Mouse (Mus musculus): ENCODE results near the gene Cdc42bpb. TPM values are rescaled to one million over a fixed set of nuclear protein-coding genes. Genes with fewer than 3 reads are reported as not detected.

The Cdc42bpb gene
- polyA plus RNA-seq, 1 experiment from 2014 or later: 103 TPM

GRCm38 (mm10) chr12:111243733-111244132 is 133.8 kb downstream of the Cdc42bpb start:
- in situ Hi-C loops (cut with MboI; ENCODE audit: low pct_unique_long_range_greater_than_20kb): no loop called here
- ChIA-PET CTCF (no interaction called here), POLR2A (no interaction called here)
- no peaks in the 10 kb centered on the region for H3K27me3 ChIP-seq
- ATAC-seq: no peak
- TF ChIP-seq CTCF (IDR thresholded peaks at IDR 0.05): no peak
- no peak for DNase-seq (ENCODE audit: low read depth, low spot score)

Other genes with a start within 250 kb of the Cdc42bpb start
- gene Traf3, start 211.3 kb downstream of the Cdc42bpb start, polyA plus RNA-seq (2021): 19.9 TPM
- not detected for gene 4930595D18Rik, start 193.2 kb downstream of the Cdc42bpb start, polyA plus RNA-seq (2021)
- 0.04 TPM for gene Amn, start 106.6 kb downstream of the Cdc42bpb start, polyA plus RNA-seq (2021)
- gene Lbhd2, start 29.1 kb upstream of the Cdc42bpb start, polyA plus RNA-seq (2021): not detected
- 8.5 TPM for gene Exoc3l4, start 39.3 kb upstream of the Cdc42bpb start, polyA plus RNA-seq (2021)
- gene Tnfaip2, start 64.8 kb upstream of the Cdc42bpb start, polyA plus RNA-seq (2021): 57.5 TPM
- 2.3 TPM for gene Gm266, start 108.1 kb upstream of the Cdc42bpb start, polyA plus RNA-seq (2021)
- 251 TPM for gene Eif5, start 160.3 kb upstream of the Cdc42bpb start, polyA plus RNA-seq (2021)
- gene Mark3, start 196.8 kb upstream of the Cdc42bpb start, polyA plus RNA-seq (2021): 85.4 TPM